Mouse (Mus musculus) CH12.LX (cell line): Measurements from ENCODE around the gene Cycs.

Source experiments
- BHLHE40 ChIP-seq: IDR thresholded peaks from 2 replicates; pipeline ENCODE4 v1.6.1; 2011; ENCODE audit warnings: mild to moderate bottlenecking, low read depth, low read length, improper control_type of control experiment
- CHD1 ChIP-seq: IDR thresholded peaks from 2 replicates; pipeline ENCODE4 v1.6.1; 2012; ENCODE audit warnings: low read depth, low read length, improper control_type of control experiment, inconsistent platforms
- CHD2 ChIP-seq: IDR thresholded peaks from 2 replicates; pipeline ENCODE4 v1.6.1; 2011; ENCODE audit warnings: low read length, improper control_type of control experiment
- CTCF ChIP-seq, 2 experiments: IDR thresholded peaks in 1 of 2; conservative IDR thresholded peaks in 1 of 2; 2 replicates each; pipeline ENCODE4 v1.5.1; 2011 to 2012; ENCODE audit warnings: low read depth in 2 of 2, low read length in 2 of 2, improper control_type of control experiment in 1 of 2, inconsistent platforms in 1 of 2, mild to moderate bottlenecking in 1 of 2, moderate library complexity in 1 of 2
- EP300 ChIP-seq: IDR thresholded peaks from 2 replicates; pipeline ENCODE4 v1.6.1; 2011; ENCODE audit warnings: low read length, improper control_type of control experiment
- JUND ChIP-seq: conservative IDR thresholded peaks from 2 replicates; pipeline ENCODE4 v1.6.1; 2011; ENCODE audit warnings: low read depth, low read length, improper control_type of control experiment
- KAT2A ChIP-seq: IDR thresholded peaks from 2 replicates; pipeline ENCODE4 v1.6.1; 2012; ENCODE audit warnings: low read length, improper control_type of control experiment, inconsistent platforms; ENCODE audit not compliant: insufficient replicate concordance
- MAZ ChIP-seq: IDR thresholded peaks from 2 replicates; pipeline ENCODE4 v1.6.1; 2012; ENCODE audit warnings: low read depth, mild to moderate bottlenecking, inconsistent platforms, low read length, improper control_type of control experiment, moderate library complexity
- MEF2A ChIP-seq: IDR thresholded peaks from 2 replicates; pipeline ENCODE4 v1.6.1; 2014; ENCODE audit warnings: low read depth, mild to moderate bottlenecking, inconsistent platforms, low read length, improper control_type of control experiment, borderline replicate concordance
- POLR2A ChIP-seq: IDR thresholded peaks from 2 replicates; pipeline ENCODE4 v1.6.1; 2011; ENCODE audit warnings: low read depth, mild to moderate bottlenecking, improper control_type of control experiment, low read length
- POLR2AphosphoS2 ChIP-seq: IDR thresholded peaks from 2 replicates; pipeline ENCODE4 v1.6.1; 2011; ENCODE audit warnings: low read depth, low read length, improper control_type of control experiment
- RAD21 ChIP-seq: IDR thresholded peaks from 2 replicates; pipeline ENCODE4 v1.6.1; 2011; ENCODE audit warnings: low read depth, mild to moderate bottlenecking, low read length, improper control_type of control experiment, moderate library complexity
- SIN3A ChIP-seq: IDR thresholded peaks from 2 replicates; pipeline ENCODE4 v1.6.1; 2012; ENCODE audit warnings: low read length, improper control_type of control experiment, inconsistent platforms
- ZC3H11A ChIP-seq: IDR thresholded peaks from 2 replicates; pipeline ENCODE4 v1.6.1; 2012; ENCODE audit warnings: low read depth, mild to moderate bottlenecking, inconsistent platforms, low read length, improper control_type of control experiment

DNA sequence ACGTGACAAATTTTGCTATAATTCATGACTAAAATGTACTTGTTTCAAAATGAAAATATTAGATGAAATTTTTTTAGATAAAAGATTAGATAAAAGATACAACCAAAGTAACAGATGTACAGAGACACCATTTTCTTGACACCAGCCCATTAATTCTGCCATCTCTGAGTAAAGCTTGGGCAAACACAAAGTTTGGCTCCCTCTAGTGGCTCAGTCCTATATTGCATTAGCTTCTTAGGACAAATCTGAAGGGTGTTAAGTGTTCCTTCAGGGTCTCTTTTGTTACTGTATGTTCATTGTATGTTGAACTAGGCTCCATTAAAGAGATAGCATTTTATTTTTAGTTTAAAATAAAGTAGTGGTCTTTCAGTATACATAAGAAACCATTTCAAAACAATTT, 21.9 kb upstream of the Cycs start:
- TF ChIP-seq CHD1 (no peak), ZC3H11A (no peak), SIN3A (no peak), CHD2 (no peak), RAD21 (peak; percentile 71), POLR2AphosphoS2 (no peak), CTCF (conservative IDR thresholded peaks at IDR 0.05 in 1 of 2, IDR thresholded peaks at IDR 0.05 in 1 of 2; ENCODE audit: low read depth in 2 of 2, low read length in 2 of 2) (peak; percentile 81 to 83), MAZ (no peak), POLR2A (no peak), JUND (no peak), EP300 (no peak), KAT2A (no peak), MEF2A (no peak), BHLHE40 (no peak)
